In genomic region chr4:130960118-130960734, GRCm38 (mm10) we compare ENCODE assay signal across 8 mouse cellular contexts. TPM values are rescaled to one million over a fixed set of nuclear protein-coding genes. Genes with fewer than 3 reads are reported as not detected.
DNase-seq lines count a peak whose midpoint lies in the region; ATAC-seq lines count a peak whose summit lies in the region.

No protein-coding gene starts in this region.

- H3K9me3 ChIP-seq in forebrain, embryonic 16.5 days (ENCODE audit: control insufficient read depth, low read length) = no peaks in the 10 kb centered on the region
- H3K9me3 ChIP-seq in hindbrain, embryonic 10.5 days = no peaks in the 10 kb centered on the region

- peaks cover 7% of the 10 kb centered on the region; the same call in 1 of the 2 replicates for H3K4me1 ChIP-seq in forebrain, embryonic 16.5 days (replicated peaks; ENCODE audit: control insufficient read depth, insufficient read depth, low read length)
- H3K4me1 ChIP-seq in hindbrain, embryonic 10.5 days (replicated peaks) = peaks cover 13% of the 10 kb centered on the region; the same call in 1 of the 2 replicates

- peak; percentile 83 for ATAC-seq in forebrain, embryonic 16.5 days

- no peak overlapping the region for H3K4me3 ChIP-seq in forebrain, embryonic 16.5 days (replicated peaks; ENCODE audit: low read length)
- H3K4me3 ChIP-seq in hindbrain, embryonic 10.5 days = no peak overlapping the region

- no peaks in the 10 kb centered on the region for H3K27me3 ChIP-seq in forebrain, embryonic 16.5 days (replicated peaks; ENCODE audit: control insufficient read depth, insufficient read depth, low read length)
- H3K27me3 ChIP-seq in hindbrain, embryonic 10.5 days (ENCODE audit: insufficient read depth, poor library complexity, severe bottlenecking) = no peaks in the 10 kb centered on the region; the same call in 1 of the 2 replicates

- peak; percentile 69 for DNase-seq in MN1 (ENCODE audit: low spot score)
- peak; percentile 83 to 94 for DNase-seq in cerebellum, adult 18-20 months
- DNase-seq in hindbrain, embryonic 10.5 days (ENCODE audit: low spot score) = peak; percentile 86
- DNase-seq in layer of hippocampus, adult 9-10 months (ENCODE audit: low spot score) = peak; percentile 67
- peak; percentile 84 for DNase-seq in lung, postnatal 10 days
- peak; percentile 78 for DNase-seq in retina, postnatal 1 day
- DNase-seq in urinary bladder, adult 18-20 months (ENCODE audit: low spot score in 2 of 2) = peak; percentile 49 to 86

- H3K36me3 ChIP-seq in forebrain, embryonic 16.5 days (ENCODE audit: control insufficient read depth, insufficient read depth) = no peaks in the 10 kb centered on the region
- no peaks in the 10 kb centered on the region for H3K36me3 ChIP-seq in hindbrain, embryonic 10.5 days

- H3K27ac ChIP-seq in forebrain, embryonic 16.5 days (ENCODE audit: low read length) = no peak overlapping the region
- H3K27ac ChIP-seq in hindbrain, embryonic 10.5 days = no peak overlapping the region

- WGBS in forebrain, embryonic 16.5 days = 31% methylated on average over 9 of the region's 9 CpGs
- WGBS in hindbrain, embryonic 10.5 days = 33% methylated on average over 9 of the region's 9 CpGs

- no peak overlapping the region for H3K9ac ChIP-seq in forebrain, embryonic 16.5 days (replicated peaks; ENCODE audit: low read depth, low read length)

- H3K4me2 ChIP-seq in forebrain, embryonic 16.5 days (ENCODE audit: low read length) = no peak overlapping the region

RNA-seq across cellular contexts. Expression of gene Matn1, which starts 16.0 kb away (rescaled TPM):
- 3.3 TPM in 1 of 2 replicates, not detected in the other for polyA plus RNA-seq in forebrain, embryonic 16.5 days (2015; fragmentation: Nextera tagmentation; extraction: Ambion mirVana)
- polyA plus RNA-seq in hindbrain, embryonic 10.5 days (2016; fragmentation: Nextera tagmentation; extraction: Ambion mirVana) = 0.17 TPM in 1 of 2 replicates, not detected in the other

RNA-seq across cellular contexts. Expression of gene Laptm5, which starts 47.3 kb away (rescaled TPM):
- polyA plus RNA-seq in forebrain, embryonic 16.5 days (2015; fragmentation: Nextera tagmentation; extraction: Ambion mirVana) = 18.5 and 23.4 TPM in 2 replicates
- 21.3 and 25.9 TPM in 2 replicates for polyA plus RNA-seq in hindbrain, embryonic 10.5 days (2016; fragmentation: Nextera tagmentation; extraction: Ambion mirVana)
